Mouse (Mus musculus): ENCODE results near the gene Zp1.

The Zp1 gene

DNA sequence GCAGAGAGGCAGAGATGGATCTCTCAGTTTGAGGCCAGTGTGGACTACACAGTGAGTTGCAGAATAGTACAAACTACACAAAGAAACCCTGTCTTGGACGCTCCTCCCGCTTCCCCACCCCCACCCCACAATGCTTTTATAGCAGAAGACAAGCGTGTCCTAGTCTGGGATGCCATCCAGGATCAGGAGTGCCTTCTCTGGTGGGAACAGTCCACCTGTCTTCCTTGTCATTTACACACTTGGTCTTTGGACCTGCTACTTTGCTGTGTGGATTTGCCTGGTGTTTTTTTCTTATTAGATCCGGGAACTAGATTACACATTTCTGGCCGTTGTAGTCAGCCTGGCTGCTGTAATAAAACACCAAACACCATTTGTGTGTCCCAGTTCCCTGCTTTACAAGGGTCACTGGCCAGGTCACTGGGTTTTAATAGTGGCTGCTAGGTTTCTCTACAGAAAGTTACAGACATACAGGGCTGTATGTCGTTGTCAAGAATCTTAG, 5.7 kb upstream of the Zp1 start:
- DNase-seq (ENCODE audit: extremely low read depth, low read depth, low spot score): no peak

- no peak for DNase-seq (ENCODE audit: extremely low read depth, low read depth, low spot score)
Measured at GRCm38 (mm10) chr19:10924220-10924619, 3.8 kb upstream of the Zp1 start.

DNA sequence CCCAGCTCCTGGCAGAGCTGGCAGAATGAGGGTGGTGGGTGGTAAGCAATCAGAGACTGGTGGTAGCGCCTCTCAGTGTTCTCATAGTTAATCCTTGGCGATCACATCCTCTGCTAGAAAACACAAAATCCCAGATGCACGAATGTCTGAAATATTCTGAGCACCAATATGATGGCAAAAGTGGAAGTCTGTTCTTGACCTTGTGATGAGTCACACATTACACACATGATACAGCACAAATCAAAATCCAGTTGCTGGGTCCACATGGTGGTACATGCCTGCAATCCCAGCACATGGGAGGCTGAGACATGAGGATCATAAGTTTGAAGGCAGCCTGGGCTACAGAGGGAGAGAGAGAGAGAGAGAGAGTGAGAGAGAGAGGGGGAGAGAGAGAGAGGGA, 626 bp upstream of the Zp1 start:
- DNase-seq (ENCODE audit: extremely low read depth, low read depth, low spot score): no peak

DNA sequence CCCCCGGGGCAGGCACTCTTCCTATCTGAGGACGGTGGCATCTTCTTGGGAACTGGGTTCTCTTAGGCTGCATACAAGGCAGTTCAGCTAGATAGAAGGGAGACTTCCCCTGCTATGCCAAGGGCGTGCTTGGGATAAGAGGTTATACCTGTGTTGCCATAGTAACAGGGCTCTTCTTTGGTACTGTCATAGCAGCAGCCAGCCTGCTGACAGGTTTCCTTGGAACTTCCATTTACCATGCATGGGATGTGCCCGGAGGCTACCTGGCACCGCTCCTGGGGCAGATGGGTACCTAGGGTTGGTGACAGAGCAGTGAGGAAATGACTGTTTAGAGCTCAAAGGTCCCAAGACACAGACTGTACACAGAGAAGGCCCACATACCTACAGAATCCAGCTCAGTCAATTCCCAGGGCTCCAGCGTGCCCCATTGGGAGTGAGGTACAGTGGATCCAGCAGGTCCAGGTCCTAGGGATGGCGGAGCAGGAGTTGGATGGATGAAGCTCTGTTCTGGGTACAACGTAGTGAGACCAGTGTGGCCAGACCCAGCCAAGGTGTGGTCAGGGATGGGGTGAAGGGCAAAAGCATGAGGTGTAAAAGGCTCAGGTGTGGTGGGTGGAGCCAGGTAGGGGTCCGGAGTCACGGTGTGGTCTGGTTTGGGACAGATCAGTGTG, 2.0 kb downstream of the Zp1 start:
- no peak for DNase-seq (ENCODE audit: extremely low read depth, low read depth, low spot score)

DNA sequence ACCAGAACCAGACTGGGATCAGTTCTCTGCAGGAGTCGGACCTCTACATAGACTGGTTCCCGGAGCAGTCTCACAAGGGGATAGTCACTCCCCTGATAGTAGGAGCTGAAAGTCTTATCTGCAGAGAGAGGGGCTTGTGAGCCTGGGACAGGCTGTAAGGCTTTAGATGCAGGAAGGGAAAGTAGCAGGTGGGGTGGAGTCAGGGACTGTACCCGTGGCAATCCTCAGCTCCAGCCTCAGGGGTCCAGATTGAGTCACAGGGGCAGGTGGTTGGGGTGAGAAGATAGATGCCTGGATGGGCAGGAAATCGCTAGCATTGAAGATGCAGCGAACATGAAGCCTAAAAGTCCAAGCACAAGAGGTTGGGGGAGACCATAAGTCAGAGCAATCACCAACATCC, 3.9 kb downstream of the Zp1 start:
- DNase-seq (ENCODE audit: extremely low read depth, low read depth, low spot score): no peak

DNA sequence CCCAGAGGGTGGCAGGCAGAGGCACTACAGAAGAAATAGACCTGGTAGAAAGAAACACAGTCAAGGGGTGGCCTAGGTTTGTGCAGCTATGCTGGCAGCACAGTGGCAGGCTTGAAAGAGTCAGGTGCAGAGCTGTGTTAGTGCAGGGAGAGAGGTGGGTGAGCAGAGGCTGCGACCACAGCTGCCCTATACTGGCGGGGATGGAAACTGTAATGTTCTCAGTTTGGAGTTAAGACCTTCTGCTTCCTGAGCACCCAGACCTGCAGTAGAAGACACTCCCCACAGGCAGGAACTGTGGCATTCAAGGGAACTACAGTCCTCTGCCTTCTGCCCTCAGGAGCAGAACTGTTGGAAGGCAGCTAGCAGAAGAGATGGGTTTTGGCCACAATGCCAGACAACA, 5.6 kb downstream of the Zp1 start:
- DNase-seq (ENCODE audit: extremely low read depth, low read depth, low spot score): no peak

DNA sequence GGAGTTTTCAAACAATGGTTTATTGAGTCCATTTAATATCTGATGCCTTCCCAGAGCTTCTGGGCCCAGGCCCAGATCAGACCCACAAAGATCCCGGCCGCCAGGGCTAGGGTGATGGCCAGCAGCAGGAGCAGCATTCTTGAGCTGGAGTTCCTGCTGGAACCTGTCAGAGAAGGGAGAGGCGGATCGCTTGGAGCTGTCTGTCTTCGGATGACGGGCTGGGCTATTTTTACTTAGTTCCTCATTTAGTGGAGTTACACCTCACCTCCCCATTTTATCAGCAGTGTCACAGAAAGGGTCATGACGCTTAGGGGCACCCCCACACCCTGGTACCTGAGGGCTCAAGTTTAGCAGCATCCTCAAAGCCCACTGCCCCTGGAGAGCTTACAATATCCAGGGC, 6.1 kb downstream of the Zp1 start:
- no peak for DNase-seq (ENCODE audit: extremely low read depth, low read depth, low spot score)

- DNase-seq (ENCODE audit: extremely low read depth, low read depth, low spot score): no peak
Measured at GRCm38 (mm10) chr19:10909087-10909721, 11.2 kb downstream of the Zp1 start.

- DNase-seq (ENCODE audit: extremely low read depth, low read depth, low spot score): no peak
Measured at GRCm38 (mm10) chr19:10907891-10908290, 12.5 kb downstream of the Zp1 start.

DNA sequence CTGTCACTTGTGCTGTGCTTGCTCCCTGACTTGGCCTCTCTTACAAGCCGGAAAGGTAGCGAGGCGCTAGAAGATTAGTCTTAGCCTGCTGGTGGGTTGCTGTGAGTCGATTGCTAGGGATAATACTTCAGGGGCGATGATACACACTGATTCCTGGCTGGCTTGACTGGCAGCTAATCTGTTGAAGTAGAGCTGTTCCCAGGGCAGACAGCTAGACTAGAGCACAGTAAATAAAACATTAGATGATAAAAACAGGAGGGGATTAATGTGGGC, 14.8 kb downstream of the Zp1 start:
- DNase-seq (ENCODE audit: extremely low read depth, low read depth, low spot score): no peak

DNA sequence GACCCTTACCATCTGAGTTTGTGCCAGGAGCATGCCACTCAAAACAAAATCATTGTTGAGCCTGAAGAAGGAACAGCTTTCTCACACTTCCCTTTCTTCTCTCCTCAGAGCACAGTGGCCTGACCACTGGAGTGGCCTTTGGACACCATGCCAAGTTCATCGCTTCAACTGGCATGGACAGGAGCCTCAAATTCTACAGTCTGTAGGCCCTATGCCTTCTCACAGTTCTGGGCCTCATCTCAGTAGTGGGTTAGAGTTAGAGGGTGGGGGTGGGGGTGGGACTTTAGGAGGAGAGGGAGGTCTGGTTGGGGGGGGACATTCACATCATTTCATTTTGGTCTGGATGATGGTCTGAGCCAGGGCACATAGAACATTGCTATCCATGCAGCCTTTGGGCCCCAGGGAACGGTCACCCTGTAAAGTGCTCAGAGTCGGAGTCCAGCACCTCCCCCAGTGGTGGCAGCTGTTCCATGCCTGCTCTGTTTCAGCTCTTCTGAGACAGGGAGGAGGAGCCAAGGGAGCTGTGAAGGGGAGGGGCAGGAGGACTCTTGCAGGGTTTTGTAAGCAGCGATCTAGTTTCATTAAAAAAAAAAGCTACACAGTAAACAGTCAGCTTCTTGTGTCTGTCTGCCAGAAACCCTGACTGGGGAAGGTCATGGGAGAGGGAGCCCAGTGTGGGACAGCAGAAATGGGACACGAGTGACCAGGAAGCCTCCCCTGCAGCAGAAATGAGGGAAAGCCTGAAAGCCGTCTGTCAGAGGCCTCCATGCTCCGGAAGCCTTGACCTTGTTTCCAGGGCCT, 15.3 kb downstream of the Zp1 start:
- no peak for DNase-seq (ENCODE audit: extremely low read depth, low read depth, low spot score)

- no peak for DNase-seq (ENCODE audit: extremely low read depth, low read depth, low spot score)
Measured at GRCm38 (mm10) chr19:10904512-10904911, 15.9 kb downstream of the Zp1 start.

DNA sequence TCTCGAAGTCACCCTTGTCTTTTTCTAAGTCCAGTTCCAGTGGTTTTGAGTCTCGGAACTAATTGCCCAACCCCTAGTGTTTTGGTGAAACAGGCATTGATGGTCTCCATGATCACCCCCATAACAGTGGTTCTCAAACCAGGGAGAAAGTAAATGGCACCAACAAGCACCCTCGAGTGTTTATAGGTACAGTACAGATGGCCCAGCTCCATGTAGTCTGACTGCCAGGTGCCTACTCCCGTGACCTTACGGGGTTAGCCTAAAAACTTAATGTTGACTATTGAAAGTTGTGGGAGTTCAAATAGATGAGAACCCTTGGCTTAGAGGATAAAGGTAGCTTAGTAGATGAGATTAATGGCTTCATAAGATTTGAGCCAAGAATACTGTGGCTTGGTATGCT, 19.4 kb downstream of the Zp1 start:
- no peak for DNase-seq (ENCODE audit: extremely low read depth, low read depth, low spot score)

DNA sequence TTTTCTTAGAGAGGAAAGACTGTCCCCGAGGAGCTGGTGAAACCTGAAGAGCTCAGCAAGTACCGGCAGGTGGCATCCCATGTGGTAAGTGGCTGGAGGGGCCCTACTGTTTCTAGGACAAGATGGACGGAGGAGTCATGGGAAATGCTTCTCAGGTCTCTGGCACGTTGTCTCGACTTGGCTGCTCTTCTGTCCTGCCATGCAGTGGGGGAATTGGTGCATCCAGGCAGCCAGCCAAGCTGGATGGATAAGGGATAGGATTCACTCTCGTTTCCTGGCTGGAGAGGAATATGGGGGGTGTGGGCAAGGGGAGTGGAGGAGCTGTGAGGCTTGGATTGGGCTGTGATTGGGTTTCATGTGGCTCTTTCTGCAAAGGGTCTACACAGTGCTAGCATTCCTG, 20.1 kb downstream of the Zp1 start:
- no peak for DNase-seq (ENCODE audit: extremely low read depth, low read depth, low spot score)

- no peak for DNase-seq (ENCODE audit: extremely low read depth, low read depth, low spot score)
Measured at GRCm38 (mm10) chr19:10897491-10897890, 22.9 kb downstream of the Zp1 start.

DNA sequence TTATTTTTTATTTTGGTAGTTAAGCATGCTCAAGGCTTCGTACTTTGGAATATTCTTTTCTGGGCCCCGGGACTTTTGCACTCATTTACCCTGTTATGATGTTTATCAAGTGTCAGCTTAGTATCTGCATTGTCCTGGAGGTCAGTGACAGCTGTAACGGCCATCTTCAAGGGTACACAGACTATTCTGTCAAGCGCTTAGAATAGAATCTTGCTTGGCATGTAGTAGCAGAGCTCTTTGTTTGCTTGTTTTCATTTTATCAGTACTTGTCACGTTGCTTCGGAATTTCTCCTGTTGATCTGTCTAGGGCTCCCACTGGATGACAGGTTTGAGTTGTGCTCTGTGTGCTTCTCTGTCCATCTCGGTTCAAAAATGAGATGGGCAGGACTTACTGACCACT, 23.6 kb downstream of the Zp1 start:
- no peak for DNase-seq (ENCODE audit: extremely low read depth, low read depth, low spot score)

- DNase-seq (ENCODE audit: extremely low read depth, low read depth, low spot score): no peak
Measured at GRCm38 (mm10) chr19:10895708-10896107, 24.7 kb downstream of the Zp1 start.

DNA sequence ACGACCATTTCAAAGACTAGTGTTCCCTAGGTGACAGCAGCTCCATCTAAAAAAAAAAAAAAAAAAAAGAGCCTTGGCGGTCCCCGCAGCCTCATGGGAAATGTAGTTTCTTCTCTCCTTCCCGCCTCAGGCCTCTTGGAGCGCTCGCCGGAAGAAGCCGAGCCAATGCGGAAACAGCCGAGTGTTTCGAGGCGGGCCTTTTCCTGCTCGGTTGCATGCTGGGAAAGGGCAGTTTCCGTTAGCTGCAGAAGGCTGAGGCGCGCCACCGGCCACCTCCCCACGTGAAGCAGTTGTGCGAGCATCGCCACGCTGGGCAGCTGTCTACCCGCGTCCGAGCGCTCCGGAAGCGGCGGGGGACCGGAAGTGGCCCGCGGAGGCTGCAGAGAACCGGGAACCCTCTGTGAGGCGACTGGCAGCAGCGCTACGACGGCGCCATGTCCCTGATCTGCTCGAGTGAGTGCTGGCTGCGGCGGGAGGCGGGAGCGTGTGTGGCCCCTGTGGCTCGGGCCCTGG, 25.4 kb downstream of the Zp1 start, which contains the start of gene Prpf19:
TSS of gene Prpf19 (plus strand) at position 216 of the 513 bp plus-strand sequence.
- DNase-seq (ENCODE audit: extremely low read depth, low read depth, low spot score): no peak

GRCm38 (mm10) chr19:10892201-10892600, 28.2 kb downstream of the Zp1 start:
- no peak for DNase-seq (ENCODE audit: extremely low read depth, low read depth, low spot score)

GRCm38 (mm10) chr19:10881426-10882154, 38.8 kb downstream of the Zp1 start, which contains the start of gene Tmem109:
Tmem109 (minus strand) TSS chr19:10882001.
- no peak for DNase-seq (ENCODE audit: extremely low read depth, low read depth, low spot score)

DNA sequence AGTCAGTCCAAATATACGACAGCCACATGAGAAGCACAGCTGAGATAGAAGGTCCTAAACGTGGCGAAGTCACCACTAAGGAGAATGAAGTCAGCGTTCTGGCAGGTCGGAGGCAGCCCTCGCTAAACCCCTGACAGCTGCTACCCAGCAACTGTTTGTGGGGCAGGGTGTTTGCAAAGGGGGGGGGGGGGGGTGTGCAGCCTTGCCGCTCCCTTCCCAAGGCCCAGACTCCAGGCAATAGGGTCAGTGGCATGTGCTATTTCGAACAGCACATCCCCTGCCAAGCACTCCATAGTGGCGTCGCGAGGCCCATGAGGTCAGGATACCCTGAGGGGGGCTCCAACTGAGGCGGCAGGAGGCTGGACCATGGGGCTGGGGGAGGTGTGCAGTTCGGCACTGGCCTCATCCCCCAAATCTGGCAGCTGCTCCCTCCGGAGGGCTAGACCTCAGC, 39.4 kb downstream of the Zp1 start:
- no peak for DNase-seq (ENCODE audit: extremely low read depth, low read depth, low spot score)
